8 mouse cellular contexts compared by ENCODE assay signal in the genomic region with DNA sequence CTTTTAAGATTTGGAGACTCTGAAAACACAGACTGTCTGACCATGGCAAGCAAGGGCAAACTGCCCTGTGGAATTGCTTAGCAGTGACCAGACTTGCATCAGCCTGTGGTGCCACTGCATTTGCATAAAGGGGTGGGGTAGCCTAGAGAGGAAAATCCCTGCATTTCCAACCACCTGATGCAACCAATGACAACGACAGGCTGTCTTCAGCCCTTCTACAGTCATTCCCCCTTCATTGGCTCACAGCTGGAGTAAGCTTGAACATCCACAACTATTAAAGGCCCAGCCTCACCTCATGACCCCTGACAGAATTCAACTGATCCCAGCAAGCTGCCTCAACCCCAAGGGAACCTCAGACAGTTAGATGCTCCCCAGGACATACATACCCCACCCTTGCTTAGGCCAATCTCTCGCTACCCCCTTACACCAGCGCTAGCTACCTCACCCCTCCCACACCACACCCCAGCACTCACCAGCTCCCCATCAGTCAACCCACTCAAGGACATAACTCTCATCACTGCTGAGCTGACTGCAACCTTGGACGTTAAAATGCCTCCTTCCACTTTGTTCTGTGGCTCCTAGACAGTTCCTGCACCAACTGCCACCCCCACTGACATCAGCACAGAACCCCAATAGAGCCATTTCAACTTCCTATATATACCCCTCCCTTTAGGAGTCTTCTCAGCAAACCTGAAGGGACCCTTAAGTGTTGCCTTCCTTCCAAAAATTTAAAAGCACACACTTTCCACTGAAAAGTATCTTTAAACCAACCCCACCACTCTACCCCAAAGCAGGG. TPM values are rescaled to one million over a fixed set of nuclear protein-coding genes. Genes with fewer than 3 reads are reported as not detected.
DNase-seq lines count a peak whose midpoint lies in the region; ATAC-seq and TF ChIP-seq lines count a peak whose summit lies in the region.

No protein-coding gene starts in this region.

- peak in 1 of 2 experiments; percentile 20 for DNase-seq in heart, adult 2 months
- DNase-seq in heart, adult 8-10 months (ENCODE audit: low spot score): no peak
- DNase-seq in WW6 (ENCODE audit: low read depth, low spot score): peak; percentile 69
- no peak for DNase-seq in cerebellum, postnatal 36 days

- no peak overlapping the region; the same call in 1 of the 2 replicates for H3K4me3 ChIP-seq in heart, adult 2 months
- H3K4me3 ChIP-seq in limb, embryonic 15.5 days: peak overlapping the region; percentile 46
- H3K4me3 ChIP-seq in myocyte: peak overlapping the region; percentile 93

- peak overlapping the region; percentile 67 for H3ac ChIP-seq in myocyte (ENCODE audit: control insufficient read depth, insufficient read length)

- intact Hi-C loops in heart, adult 2 months (cut with DNase I): loop anchor here (2.0 kb wide), 1 partner anchor 34 kb away; a partner anchor contains a TSS

- H3K36me3 ChIP-seq in heart, adult 2 months (ENCODE audit: control insufficient read depth, insufficient read depth, low read length): peaks cover 7% of the 10 kb centered on the region
- peaks cover 71% of the 10 kb centered on the region for H3K36me3 ChIP-seq in limb, embryonic 15.5 days
- H3K36me3 ChIP-seq in myocyte (ENCODE audit: control insufficient read depth, insufficient read depth): peaks cover 53% of the 10 kb centered on the region

- peaks cover 23% of the 10 kb centered on the region for H3K4me1 ChIP-seq in heart, adult 2 months (ENCODE audit: control insufficient read depth, insufficient read depth, low read length)
- H3K4me1 ChIP-seq in limb, embryonic 15.5 days: peaks cover 52% of the 10 kb centered on the region

- ATAC-seq in granulocyte monocyte progenitor cell, adult 5-6 weeks (replicated peaks; ENCODE audit: poor library complexity, severe bottlenecking): peak; percentile 49
- ATAC-seq in limb, embryonic 15.5 days (ENCODE audit: insufficient number of reproducible peaks, low FRiP score, low TSS enrichment, low read depth): no peak
- ATAC-seq in erythroid progenitor cell, adult 5-6 weeks (replicated peaks; ENCODE audit: low FRiP score, poor library complexity, severe bottlenecking): no peak

- no peak for TF ChIP-seq POLR2A in heart, adult 2 months (IDR thresholded peaks at IDR 0.05; ENCODE audit: insufficient read depth, low read depth, low read length)
- TF ChIP-seq POLR2A in myocyte (IDR thresholded peaks at IDR 0.05; ENCODE audit: insufficient read length, low read depth): peak; percentile 87

- no peak for TF ChIP-seq EP300 in heart, adult 2 months (IDR thresholded peaks at IDR 0.05; ENCODE audit: insufficient read depth, low read depth, low read length)

- 24% methylated on average over 4 of the region's 4 CpGs for WGBS in heart, adult 2 months
- WGBS in limb, embryonic 15.5 days: 43% methylated on average over 4 of the region's 4 CpGs

- H3K9me3 ChIP-seq in limb, embryonic 15.5 days: no peaks in the 10 kb centered on the region

- TF ChIP-seq CTCF in heart, adult 2 months (IDR thresholded peaks at IDR 0.05): no peak

- H3K4me2 ChIP-seq in limb, embryonic 15.5 days: peak overlapping the region; percentile 89
- H3K4me2 ChIP-seq in myocyte (ENCODE audit: low read depth): peak overlapping the region; percentile 89

- H3K27ac ChIP-seq in heart, adult 2 months: no peak overlapping the region
- H3K27ac ChIP-seq in limb, embryonic 15.5 days: peak overlapping the region; percentile 89

- no peaks in the 10 kb centered on the region for H3K27me3 ChIP-seq in heart, adult 2 months (ENCODE audit: control insufficient read depth, insufficient read depth, low read length)
- no peaks in the 10 kb centered on the region for H3K27me3 ChIP-seq in limb, embryonic 15.5 days
- H3K27me3 ChIP-seq in myocyte (ENCODE audit: control insufficient read depth, insufficient read depth, insufficient read length): no peaks in the 10 kb centered on the region

- peak overlapping the region; percentile 54; the same call in 1 of the 2 replicates for H3K9ac ChIP-seq in heart, adult 2 months (ENCODE audit: low read depth, low read length)
- no peak overlapping the region; the same call in 1 of the 2 replicates for H3K9ac ChIP-seq in limb, embryonic 15.5 days

- H3K79me2 ChIP-seq in heart, adult 2 months (replicated peaks; ENCODE audit: control insufficient read depth, insufficient read depth, low read length): peaks cover 13% of the 10 kb centered on the region
- peaks cover 82% of the 10 kb centered on the region for H3K79me2 ChIP-seq in myocyte (ENCODE audit: control insufficient read depth, insufficient read depth)

TF ChIP-seq in myocyte, 11 proteins besides CTCF, POLR2A, EP300 and RAD21:
- peak; percentile 9 for TF ChIP-seq MAX (IDR thresholded peaks at IDR 0.05; ENCODE audit: low read depth)
- TF ChIP-seq E2F4 (IDR thresholded peaks at IDR 0.05; ENCODE audit: insufficient read depth): no peak
- peak in 1 of 3 experiments; percentile 6 for TF ChIP-seq MYOG (IDR thresholded peaks at IDR 0.05; ENCODE audit: control insufficient read depth in 1 of 3, insufficient read depth in 1 of 3, insufficient read length in 2 of 3, low read depth in 2 of 3)
- peak; percentile 97 for TF ChIP-seq POLR2AphosphoS2 (IDR thresholded peaks at IDR 0.05; ENCODE audit: insufficient read length, low read depth)
- peak; percentile 24 for TF ChIP-seq USF1 (IDR thresholded peaks at IDR 0.05; ENCODE audit: low read depth)
- peak; percentile 100 for TF ChIP-seq CEBPB (IDR thresholded peaks at IDR 0.05; ENCODE audit: insufficient read depth, poor library complexity, severe bottlenecking)

RNA-seq across cellular contexts. Expression of a gene that starts 6.9 kb away (rescaled TPM):
- total RNA-seq in heart, adult 2 months (2021): 100 to 1,000 TPM; 395 to 436 TPM
- 397 and 529 TPM in 2 replicates for polyA plus RNA-seq in heart, adult 2 months (2012; rRNA removed)
- total RNA-seq in heart, adult 8-10 months (2022): 100 to 1,000 TPM; 462 to 530 (median 477) TPM
- total RNA-seq in granulocyte monocyte progenitor cell, adult 5-6 weeks (2014; fragmentation: Nextera tagmentation): 22.2 and 39.8 TPM in 2 replicates
- 35.2 and 39.9 TPM in 2 replicates for total RNA-seq in granulocyte monocyte progenitor cell, adult 5-6 weeks (2017)
- 75.6 and 81.1 TPM in 2 replicates for polyA plus RNA-seq in limb, embryonic 15.5 days (2015; fragmentation: Nextera tagmentation; extraction: Ambion mirVana)
- polyA plus RNA-seq in myocyte (2012; fragmentation: generic; extraction: Trizol): 518 TPM
- total RNA-seq in erythroid progenitor cell, adult 5-6 weeks (2015; ENCODE audit: low replicate concordance): 34.4 and 34.6 TPM in 2 replicates
- total RNA-seq in erythroid progenitor cell, adult 5-6 weeks (2017; ENCODE audit: low replicate concordance): 34.8 and 37.4 TPM in 2 replicates

RNA-seq across cellular contexts. Expression of a gene that starts 26.8 kb away (rescaled TPM):
- 10 to 100 TPM; 35.0 to 36.9 TPM for total RNA-seq in heart, adult 2 months (2021)
- 55.0 and 76.6 TPM in 2 replicates for polyA plus RNA-seq in heart, adult 2 months (2012; rRNA removed)
- 10 to 100 TPM; 36.0 to 43.5 (median 41.1) TPM for total RNA-seq in heart, adult 8-10 months (2022)
- 1.4 and 7.4 TPM in 2 replicates for total RNA-seq in granulocyte monocyte progenitor cell, adult 5-6 weeks (2014; fragmentation: Nextera tagmentation)
- 3.9 and 4.4 TPM in 2 replicates for total RNA-seq in granulocyte monocyte progenitor cell, adult 5-6 weeks (2017)
- 203 and 213 TPM in 2 replicates for polyA plus RNA-seq in limb, embryonic 15.5 days (2015; fragmentation: Nextera tagmentation; extraction: Ambion mirVana)
- 120 TPM for polyA plus RNA-seq in myocyte (2012; fragmentation: generic; extraction: Trizol)
- total RNA-seq in erythroid progenitor cell, adult 5-6 weeks (2015; ENCODE audit: low replicate concordance): not detected in 2 replicates
- total RNA-seq in erythroid progenitor cell, adult 5-6 weeks (2017; ENCODE audit: low replicate concordance): not detected in 2 replicates

RNA-seq across cellular contexts. Expression of a gene that starts 33.9 kb away (rescaled TPM):
- total RNA-seq in heart, adult 2 months (2021): 10 to 100 TPM; 34.8 to 36.9 TPM
- 8.4 and 11.1 TPM in 2 replicates for polyA plus RNA-seq in heart, adult 2 months (2012; rRNA removed)
- total RNA-seq in heart, adult 8-10 months (2022): 10 to 100 TPM; 30.9 to 33.4 (median 32.4) TPM
- 56.0 and 60.6 TPM in 2 replicates for total RNA-seq in granulocyte monocyte progenitor cell, adult 5-6 weeks (2014; fragmentation: Nextera tagmentation)
- total RNA-seq in granulocyte monocyte progenitor cell, adult 5-6 weeks (2017): 78.9 and 79.8 TPM in 2 replicates
- polyA plus RNA-seq in limb, embryonic 15.5 days (2015; fragmentation: Nextera tagmentation; extraction: Ambion mirVana): 89.3 and 101 TPM in 2 replicates
- polyA plus RNA-seq in myocyte (2012; fragmentation: generic; extraction: Trizol): 34.6 TPM
- total RNA-seq in erythroid progenitor cell, adult 5-6 weeks (2015; ENCODE audit: low replicate concordance): 41.5 and 60.9 TPM in 2 replicates
- total RNA-seq in erythroid progenitor cell, adult 5-6 weeks (2017; ENCODE audit: low replicate concordance): 60.8 and 75.6 TPM in 2 replicates

RNA-seq across cellular contexts. Expression of a gene that starts 45.5 kb away (rescaled TPM):
- total RNA-seq in heart, adult 2 months (2021): 10 to 100 TPM; 11.6 to 12.5 TPM
- 11.1 and 16.2 TPM in 2 replicates for polyA plus RNA-seq in heart, adult 2 months (2012; rRNA removed)
- total RNA-seq in heart, adult 8-10 months (2022): 10 to 100 TPM; 11.6 to 14.5 (median 12.9) TPM
- total RNA-seq in granulocyte monocyte progenitor cell, adult 5-6 weeks (2014; fragmentation: Nextera tagmentation): 20.6 and 29.3 TPM in 2 replicates
- total RNA-seq in granulocyte monocyte progenitor cell, adult 5-6 weeks (2017): 13.5 and 17.7 TPM in 2 replicates
- polyA plus RNA-seq in limb, embryonic 15.5 days (2015; fragmentation: Nextera tagmentation; extraction: Ambion mirVana): 20.9 and 22.1 TPM in 2 replicates
- 18.4 TPM for polyA plus RNA-seq in myocyte (2012; fragmentation: generic; extraction: Trizol)
- total RNA-seq in erythroid progenitor cell, adult 5-6 weeks (2015; ENCODE audit: low replicate concordance): 14.4 and 31.9 TPM in 2 replicates
- 36.2 and 49.7 TPM in 2 replicates for total RNA-seq in erythroid progenitor cell, adult 5-6 weeks (2017; ENCODE audit: low replicate concordance)

Comparison
In these comparisons a context has a peak if more than half of its experiments do, and no peak if none do; other contexts are left out.
1. RNA of a gene that starts 6.9 kb away (total RNA-seq): 462 to 530 TPM in heart, adult 8-10 months and 395 to 436 TPM in heart, adult 2 months; 22.2 to 39.9 TPM in granulocyte monocyte progenitor cell, adult 5-6 weeks and 34.4 to 37.4 TPM in erythroid progenitor cell, adult 5-6 weeks; every median in the first group is over 4 times any median in the second.